Mouse (Mus musculus): ENCODE results near the gene Sar1a.

The Sar1a gene

GRCm38 (mm10) chr10:61675935-61676334 is 4.2 kb upstream of the Sar1a start:
- DNase-seq (ENCODE audit: inconsistent age in 2 of 2, low spot score in 1 of 2), result no peak

DNA sequence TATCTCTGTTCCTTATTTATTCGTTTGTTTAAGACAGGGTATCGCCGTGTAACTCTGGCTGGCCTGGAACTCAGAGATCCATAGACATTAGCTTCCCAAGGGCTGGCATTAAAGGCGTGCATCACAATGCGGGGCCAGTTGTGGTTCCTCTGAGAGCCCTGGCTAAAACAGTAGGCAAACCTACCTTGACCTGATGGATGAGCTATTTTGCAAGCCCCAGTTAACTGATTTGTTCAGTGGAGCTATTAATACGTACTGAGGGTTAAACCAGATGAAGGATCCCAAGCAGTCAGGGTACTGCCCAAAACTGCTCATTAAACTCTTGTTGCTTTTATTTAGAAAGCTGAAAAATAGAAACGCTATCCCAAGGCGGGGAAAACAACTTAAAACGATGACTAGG is 554 bp upstream of the Sar1a start:
- DNase-seq (ENCODE audit: inconsistent age in 2 of 2, low spot score in 1 of 2), result no peak

- DNase-seq (ENCODE audit: inconsistent age in 2 of 2, low spot score in 1 of 2), result no peak
Observed at GRCm38 (mm10) chr10:61689405-61689804, 9.3 kb downstream of the Sar1a start.

GRCm38 (mm10) chr10:61693563-61693962 is 13.5 kb downstream of the Sar1a start:
- no peak for DNase-seq (ENCODE audit: inconsistent age in 2 of 2, low spot score in 1 of 2)

- peak; percentile 97 to 99 for DNase-seq (ENCODE audit: inconsistent age in 2 of 2, low spot score in 1 of 2)
Observed at GRCm38 (mm10) chr10:61694870-61695670, 15.0 kb downstream of the Sar1a start, which contains the start of gene Tysnd1. Gene Tysnd1, plus strand, starts transcription at chr10:61695514.

DNA sequence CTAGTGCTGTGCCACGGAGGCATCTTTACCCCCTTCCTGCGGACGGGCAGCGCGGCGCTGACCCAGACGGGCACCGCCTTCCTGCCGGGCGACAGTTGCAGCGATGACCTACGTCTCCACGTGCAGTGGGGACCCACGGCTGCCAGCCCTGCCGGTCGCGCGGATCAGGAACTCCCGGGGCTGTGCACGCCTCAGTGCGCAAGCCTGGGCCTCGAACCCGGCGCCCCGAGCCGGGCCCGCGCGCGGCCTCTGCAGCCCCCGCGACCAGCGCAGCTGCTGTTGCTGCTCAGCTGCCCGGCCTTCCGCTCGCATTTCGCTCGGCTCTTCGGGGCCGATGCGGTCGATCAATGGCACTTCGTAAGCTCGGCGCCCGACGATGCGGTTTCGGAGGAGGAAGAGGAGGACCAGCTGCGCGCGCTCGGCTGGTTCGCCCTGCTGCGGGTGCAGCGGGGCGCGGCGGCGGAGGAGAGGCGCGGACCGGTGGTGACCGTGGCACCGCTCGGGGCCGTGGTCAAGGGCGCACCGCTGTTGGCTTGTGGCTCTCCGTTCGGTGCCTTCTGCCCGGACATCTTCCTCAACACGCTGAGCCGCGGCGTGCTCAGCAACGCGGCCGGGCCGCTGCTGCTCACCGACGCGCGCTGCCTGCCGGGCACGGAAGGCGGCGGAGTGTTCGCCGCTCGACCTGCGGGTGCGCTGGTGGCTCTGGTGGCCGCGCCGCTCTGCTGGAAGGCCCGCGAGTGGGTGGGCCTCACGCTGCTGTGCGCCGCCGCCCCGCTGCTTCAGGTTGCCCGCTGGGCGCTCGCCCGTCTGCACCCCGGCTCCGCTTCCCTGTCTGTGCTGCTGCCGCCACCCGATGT is 15.8 kb downstream of the Sar1a start:
- DNase-seq (ENCODE audit: inconsistent age in 2 of 2, low spot score in 1 of 2), result peak in 1 of 2 experiments; percentile 72

GRCm38 (mm10) chr10:61696560-61696823 is 16.4 kb downstream of the Sar1a start:
- no peak for DNase-seq (ENCODE audit: inconsistent age in 2 of 2, low spot score in 1 of 2)

GRCm38 (mm10) chr10:61697028-61697427 is 16.9 kb downstream of the Sar1a start:
- DNase-seq (ENCODE audit: inconsistent age in 2 of 2, low spot score in 1 of 2), result peak in 1 of 2 experiments; percentile 86

- DNase-seq (ENCODE audit: inconsistent age in 2 of 2, low spot score in 1 of 2), result peak; percentile 83 to 94
Observed at GRCm38 (mm10) chr10:61704663-61705062, 24.6 kb downstream of the Sar1a start.

- peak in 1 of 2 experiments; percentile 58 for DNase-seq (ENCODE audit: inconsistent age in 2 of 2, low spot score in 1 of 2)
Observed at GRCm38 (mm10) chr10:61706412-61707375, 26.6 kb downstream of the Sar1a start.

GRCm38 (mm10) chr10:61713601-61714000 is 33.5 kb downstream of the Sar1a start:
- DNase-seq (ENCODE audit: inconsistent age in 2 of 2, low spot score in 1 of 2), result peak; percentile 74 to 88

DNA sequence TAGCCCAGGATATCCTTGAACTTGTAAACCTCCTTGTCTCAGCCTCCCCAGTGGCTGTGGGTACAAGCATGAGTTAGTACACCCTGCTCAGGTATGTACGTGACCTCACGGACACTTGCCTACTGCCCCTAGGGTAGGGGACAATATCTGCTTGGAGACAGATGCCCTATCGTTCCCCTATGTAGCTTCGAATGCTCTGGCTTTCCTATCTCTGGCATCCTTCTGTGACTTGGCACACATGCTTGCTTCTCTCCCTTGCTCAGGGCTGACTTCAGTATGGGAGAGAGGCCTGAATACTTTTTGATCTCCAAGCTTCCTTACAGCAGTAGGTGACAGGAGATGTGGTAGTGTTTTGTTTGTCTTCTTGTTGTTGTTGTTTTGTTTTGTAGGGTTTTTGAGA is 34.0 kb downstream of the Sar1a start:
- DNase-seq (ENCODE audit: inconsistent age in 2 of 2, low spot score in 1 of 2), result peak in 1 of 2 experiments; percentile 71

DNA sequence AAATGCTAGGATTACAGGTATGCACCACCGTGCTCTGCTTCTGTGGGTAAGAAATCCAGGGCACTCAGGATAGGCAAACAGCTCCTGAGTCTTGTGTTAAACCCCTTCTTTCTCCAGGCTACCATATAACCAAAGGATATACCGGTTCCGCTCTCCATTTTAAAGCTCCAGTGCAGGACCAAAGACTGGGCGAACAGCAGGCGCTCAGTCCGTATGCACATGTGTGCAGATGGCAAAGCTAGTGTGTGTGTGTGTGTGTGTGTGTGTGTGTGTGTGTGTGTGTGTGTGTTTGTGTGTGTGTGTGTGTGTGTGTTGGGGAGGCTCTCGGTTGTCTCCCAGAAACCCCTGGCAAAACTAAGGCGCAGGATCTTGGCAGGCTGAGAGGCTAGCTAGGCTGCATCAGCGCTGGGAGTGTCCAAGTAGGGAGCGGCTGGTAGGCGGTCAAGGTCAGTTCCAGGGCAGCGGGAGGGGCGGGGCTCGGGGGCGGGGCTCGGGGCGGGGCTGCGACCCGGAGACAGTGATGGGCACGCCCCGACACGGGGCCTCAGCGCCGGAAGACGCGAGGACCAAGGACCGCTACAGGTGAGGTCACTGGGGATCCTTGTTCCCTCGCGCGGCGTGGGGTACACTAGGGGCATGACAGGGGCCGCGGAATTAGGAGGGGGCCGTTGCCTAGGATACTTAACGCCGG is 34.8 kb downstream of the Sar1a start, which contains the start of gene Aifm2:
TSS of gene Aifm2 (plus strand) at position 493 of the 691 bp plus-strand sequence.
- peak; percentile 83 to 90 for DNase-seq (ENCODE audit: inconsistent age in 2 of 2, low spot score in 1 of 2)

DNA sequence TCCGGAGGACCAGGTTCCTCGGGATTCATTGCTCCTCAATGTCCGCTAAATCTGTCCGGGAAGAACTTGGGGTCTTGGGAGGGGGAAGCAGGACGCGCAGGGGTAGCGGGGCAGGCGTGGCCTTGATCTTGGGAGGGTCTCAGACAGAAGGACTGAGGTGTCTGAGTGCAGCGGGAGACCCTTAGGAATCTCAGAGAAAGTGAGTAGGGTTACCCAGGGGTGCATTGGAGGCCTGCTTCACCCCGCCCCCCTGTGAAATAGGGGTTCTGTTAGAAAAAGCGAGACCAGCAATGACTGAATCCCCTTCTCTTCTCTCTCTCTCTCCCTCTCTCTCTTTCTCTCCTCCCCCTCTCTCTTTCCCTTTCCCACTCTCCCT is 35.4 kb downstream of the Sar1a start:
- DNase-seq (ENCODE audit: inconsistent age in 2 of 2, low spot score in 1 of 2), result no peak

DNA sequence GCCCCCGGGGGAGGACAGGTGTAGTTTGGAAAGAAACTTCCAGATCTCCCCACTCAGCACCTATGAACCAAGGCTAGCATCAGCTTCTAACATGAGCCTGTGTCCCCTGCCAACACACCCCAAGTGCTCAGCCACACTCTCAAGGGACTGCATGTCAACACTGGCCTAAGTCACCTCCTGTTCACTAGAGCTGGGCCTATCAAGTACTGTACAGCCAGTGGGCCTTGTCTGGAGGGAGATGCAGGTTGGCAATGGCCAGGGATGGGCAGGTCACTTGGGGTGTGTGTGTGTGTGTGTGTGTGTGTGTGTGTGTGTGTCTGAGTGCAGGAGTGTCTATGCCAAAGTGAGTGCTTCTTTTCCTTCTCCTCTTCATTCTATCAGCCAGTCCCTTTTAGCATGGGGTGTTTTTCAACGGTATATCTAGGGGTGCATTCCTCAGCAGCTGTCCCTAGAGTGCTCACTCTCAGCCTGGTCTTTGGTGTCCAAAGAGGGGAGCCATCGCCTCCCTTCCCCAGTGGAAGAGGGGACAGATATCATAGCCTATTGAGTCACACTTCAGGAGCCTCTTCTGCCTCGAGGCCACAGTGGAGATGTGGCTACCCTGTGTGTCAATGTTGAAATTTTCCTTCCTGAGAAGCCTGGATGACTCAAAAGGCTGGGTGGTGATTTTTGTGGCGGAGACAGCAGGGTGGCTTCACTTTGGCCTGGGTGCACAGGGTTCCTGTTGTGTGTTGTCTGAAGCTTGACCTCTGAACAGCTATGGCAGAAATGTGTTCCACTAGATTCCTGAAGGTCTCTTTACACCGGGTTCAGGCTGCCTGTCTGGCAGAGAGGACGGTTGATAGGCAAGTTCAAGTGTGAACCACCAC is 36.1 kb downstream of the Sar1a start:
- peak; percentile 75 to 91 for DNase-seq (ENCODE audit: inconsistent age in 2 of 2, low spot score in 1 of 2)

GRCm38 (mm10) chr10:61717406-61718296 is 37.6 kb downstream of the Sar1a start:
- peak in 1 of 2 experiments; percentile 67 for DNase-seq (ENCODE audit: inconsistent age in 2 of 2, low spot score in 1 of 2)

GRCm38 (mm10) chr10:61720331-61720730 is 40.2 kb downstream of the Sar1a start:
- peak; percentile 73 to 91 for DNase-seq (ENCODE audit: inconsistent age in 2 of 2, low spot score in 1 of 2)

DNA sequence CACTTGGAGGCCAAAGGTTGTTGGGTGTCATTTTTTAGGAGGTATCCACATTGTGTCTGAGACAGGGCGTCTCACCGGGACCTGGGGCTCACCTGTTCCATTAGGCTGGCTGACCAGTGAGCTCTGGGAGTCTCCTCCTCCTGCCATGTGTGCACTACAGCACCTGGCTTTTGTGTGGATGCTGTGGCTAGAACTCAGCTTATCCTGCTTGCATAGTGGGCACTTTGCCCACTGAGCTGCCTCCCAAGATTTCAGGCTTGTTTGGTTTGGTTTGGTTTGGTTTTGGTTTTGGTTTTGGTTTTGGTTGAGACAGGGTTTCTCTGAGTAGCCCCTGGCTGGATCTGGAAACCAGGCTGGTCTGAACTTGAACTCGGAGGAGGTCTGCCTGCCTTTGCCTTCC is 42.1 kb downstream of the Sar1a start:
- peak in 1 of 2 experiments; percentile 77 for DNase-seq (ENCODE audit: inconsistent age in 2 of 2, low spot score in 1 of 2)

Measured in adrenal gland, adult (tissue).